Mouse (Mus musculus) hindbrain, embryonic 16.5 days (tissue): Measurements from ENCODE around the gene Eps15. TPM values are rescaled to one million over a fixed set of nuclear protein-coding genes. Genes with fewer than 3 reads are reported as not detected.

Experiments used
- ATAC-seq: fragments of 200-750 bp; cut with Nextera tagmentation; 2 replicates; pipeline ENCODE4 v1.8.0; 2017; ENCODE audit warnings: moderate TSS enrichment, moderate library complexity
- H3K27ac ChIP-seq: fragments of 300-500 bp; sonication (generic); 2 replicates; pipeline ENCODE4 v1.5.1; 2014; ENCODE audit warnings: low read depth, mild to moderate bottlenecking, control low read depth, low read length, moderate library complexity
- H3K27me3 ChIP-seq: fragments of 300-500 bp; sonication (generic); replicated peaks from 2 replicates; pipeline ENCODE4 v1.6.1; 2014; ENCODE audit warnings: low read length; ENCODE audit not compliant: control insufficient read depth, insufficient read depth
- H3K36me3 ChIP-seq: fragments of 300-500 bp; sonication (generic); 2 replicates; pipeline ENCODE4 v1.6.1; 2014; ENCODE audit warnings: mild to moderate bottlenecking, low read length, moderate library complexity, mixed read lengths; ENCODE audit not compliant: control insufficient read depth, insufficient read depth
- H3K4me1 ChIP-seq: fragments of 300-500 bp; sonication (generic); 2 replicates; pipeline ENCODE4 v1.6.1; 2014; ENCODE audit warnings: low read depth, low read length; ENCODE audit not compliant: control insufficient read depth, insufficient read depth
- H3K4me2 ChIP-seq: fragments of 300-500 bp; sonication (generic); 2 replicates; pipeline ENCODE4 v1.6.1; 2014; ENCODE audit warnings: mild to moderate bottlenecking, low read length, control low read depth, moderate library complexity
- H3K4me3 ChIP-seq: fragments of 300-500 bp; sonication (generic); 2 replicates; pipeline ENCODE4 v1.5.1; 2014; ENCODE audit warnings: mild to moderate bottlenecking, low read length, control low read depth, moderate library complexity
- H3K9ac ChIP-seq: fragments of 300-500 bp; sonication (generic); 2 replicates; pipeline ENCODE4 v1.6.1; 2014; ENCODE audit warnings: low read depth, mild to moderate bottlenecking, control low read depth, low read length, moderate library complexity
- H3K9me3 ChIP-seq: fragments of 300-500 bp; sonication (generic); 2 replicates; pipeline ENCODE4 v1.6.1; 2014; ENCODE audit warnings: mild to moderate bottlenecking, low read length, moderate library complexity; ENCODE audit not compliant: control insufficient read depth
- WGBS: fragments of 180-500 bp; shearing (Covaris S2); extraction: QIAGEN DNeasy Blood & Tissue Kit; methylation state at CpG from one replicate; pipeline ENCODE4 v1.1.7; 2014; 5-methylcytosine and 5-hydroxymethylcytosine counted together
- polyA plus RNA-seq: library from polyadenylated mRNA; unstranded; fragments of >200 nt; fragmentation: Nextera tagmentation; extraction: Ambion mirVana; gene quantifications from 2 replicates; pipeline ENCODE4 v1.2.1, GENCODE M21; 2015

The Eps15 gene
- polyA plus RNA-seq, 1 experiment from 2014 or later = 65.5 TPM

- no peaks in the 10 kb centered on the region for H3K4me1 ChIP-seq
- H3K4me2 ChIP-seq = no peak overlapping the region
- no peaks in the 10 kb centered on the region for H3K27me3 ChIP-seq
- H3K4me3 ChIP-seq = no peak overlapping the region
- no peak overlapping the region; the same call in 1 of the 2 replicates for H3K9ac ChIP-seq
- no peaks in the 10 kb centered on the region for H3K36me3 ChIP-seq
- WGBS = 81% methylated on average over 16 of the region's 16 CpGs
- ATAC-seq = peak; percentile 51; the same call in 1 of the 2 replicates
- no peak overlapping the region for H3K27ac ChIP-seq
- H3K9me3 ChIP-seq = no peaks in the 10 kb centered on the region
Observed at GRCm38 (mm10) chr4:109432668-109433375, 152.8 kb downstream of the Eps15 start.

- H3K9me3 ChIP-seq = no peaks in the 10 kb centered on the region
- 82% methylated on average over 6 of the region's 6 CpGs for WGBS
Observed at GRCm38 (mm10) chr4:109433641-109434040, 153.6 kb downstream of the Eps15 start.

GRCm38 (mm10) chr4:109434256-109434655 lies 154.2 kb downstream of the Eps15 start:
- Histone ChIP-seq H3K4me2 (no peak overlapping the region), H3K9me3 (no peaks in the 10 kb centered on the region)
- 100% methylated on average over 1 of the region's 1 CpGs for WGBS

More at GRCm38 (mm10) chr4:109433641-109434040, 153.6 kb downstream of the Eps15 start:
- no peak overlapping the region for H3K4me3 ChIP-seq
- ATAC-seq = no peak
- H3K27me3 ChIP-seq = no peaks in the 10 kb centered on the region
- H3K4me2 ChIP-seq = no peak overlapping the region
- H3K36me3 ChIP-seq = no peaks in the 10 kb centered on the region
- no peak overlapping the region for H3K9ac ChIP-seq
- no peaks in the 10 kb centered on the region for H3K4me1 ChIP-seq
- no peak overlapping the region for H3K27ac ChIP-seq

More at GRCm38 (mm10) chr4:109434256-109434655, 154.2 kb downstream of the Eps15 start:
- no peak for ATAC-seq
- H3K4me1 ChIP-seq = no peaks in the 10 kb centered on the region
- H3K27me3 ChIP-seq = no peaks in the 10 kb centered on the region
- no peaks in the 10 kb centered on the region for H3K36me3 ChIP-seq
- no peak overlapping the region for H3K9ac ChIP-seq
- no peak overlapping the region for H3K27ac ChIP-seq
- no peak overlapping the region for H3K4me3 ChIP-seq

Other genes starting within 250 kb of the Eps15 start
- 72.2 and 75.8 TPM in 2 replicates for gene Osbpl9, start 78.0 kb upstream of the Eps15 start, polyA plus RNA-seq
- gene Calr4, start 45.8 kb upstream of the Eps15 start, polyA plus RNA-seq = 1.5 and 1.7 TPM in 2 replicates
- 3.4 and 5.0 TPM in 2 replicates for gene Ttc39a, start 126.4 kb downstream of the Eps15 start, polyA plus RNA-seq
- gene Rnf11, start 204.5 kb downstream of the Eps15 start, polyA plus RNA-seq = 58.8 and 60.3 TPM in 2 replicates